Mouse (Mus musculus) CH12.LX (cell line): Measurements from ENCODE around the gene B4galnt4. TPM values are rescaled to one million over a fixed set of nuclear protein-coding genes. Genes with fewer than 3 reads are reported as not detected.

ENCODE experiments used
- DNase-seq: peaks from one replicate; pipeline ENCODE4 v3.0.0-alpha.2; 2013; ENCODE audit errors: extremely low read depth
- H3K27ac ChIP-seq: 2 replicates; pipeline ENCODE4 v1.5.1; 2012; ENCODE audit warnings: low read depth, mild to moderate bottlenecking, control low read depth, moderate library complexity; ENCODE audit not compliant: insufficient read depth
- H3K27me3 ChIP-seq: replicated peaks from 2 replicates; pipeline ENCODE3; 2012; ENCODE audit warnings: inconsistent platforms
- H3K36me3 ChIP-seq, 2 experiments: replicated peaks in 1 of 2; 2 replicates each; pipeline versions ENCODE3 to v1.6.1; 2012; ENCODE audit warnings: inconsistent platforms in 1 of 2, low read length in 1 of 2, mild to moderate bottlenecking in 1 of 2, mixed read lengths in 1 of 2, moderate library complexity in 1 of 2; ENCODE audit not compliant: control insufficient read depth in 1 of 2, insufficient read depth in 1 of 2
- H3K4me1 ChIP-seq, 2 experiments: 2 replicates each; pipeline ENCODE4 v1.6.1; 2012; ENCODE audit warnings: inconsistent platforms in 1 of 2, moderate library complexity in 1 of 2; ENCODE audit not compliant: insufficient read depth in 2 of 2, control insufficient read depth in 1 of 2
- H3K4me2 ChIP-seq: 2 replicates; pipeline ENCODE4 v1.6.1; 2012; ENCODE audit warnings: low read depth, mild to moderate bottlenecking, control low read depth; ENCODE audit not compliant: poor library complexity, insufficient read depth, severe bottlenecking
- H3K4me3 ChIP-seq, 3 experiments: fragments of 150-350 bp in 1 of 3; sonication (generic) in 1 of 3; replicated peaks in 1 of 3; 2 replicates each; pipeline versions ENCODE3 to v1.5.1; 2011 to 2012; ENCODE audit warnings: low read depth in 2 of 3, low read length in 2 of 3, mild to moderate bottlenecking in 2 of 3, moderate library complexity in 2 of 3, control low read depth in 1 of 3, improper control_type of control experiment in 1 of 3, inconsistent platforms in 1 of 3, mixed read lengths in 1 of 3; ENCODE audit not compliant: poor library complexity in 1 of 3
- H3K79me2 ChIP-seq: replicated peaks from 2 replicates; pipeline ENCODE4 v1.6.1; 2012; ENCODE audit warnings: mild to moderate bottlenecking, moderate library complexity; ENCODE audit not compliant: control insufficient read depth, poor library complexity, insufficient read depth, severe bottlenecking; ENCODE audit errors: extremely low read depth
- H3K9ac ChIP-seq: 2 replicates; pipeline ENCODE4 v1.6.1; 2012; ENCODE audit warnings: low read depth, mild to moderate bottlenecking, control low read depth, moderate library complexity; ENCODE audit not compliant: insufficient read depth
- H3K9me3 ChIP-seq: replicated peaks from 2 replicates; pipeline ENCODE3; 2012; ENCODE audit warnings: low read length, inconsistent platforms, mixed read lengths
- BHLHE40 ChIP-seq: IDR thresholded peaks from 2 replicates; pipeline ENCODE4 v1.6.1; 2011; ENCODE audit warnings: mild to moderate bottlenecking, low read depth, low read length, improper control_type of control experiment
- CHD1 ChIP-seq: IDR thresholded peaks from 2 replicates; pipeline ENCODE4 v1.6.1; 2012; ENCODE audit warnings: low read depth, low read length, improper control_type of control experiment, inconsistent platforms
- CTCF ChIP-seq, 2 experiments: IDR thresholded peaks in 1 of 2; conservative IDR thresholded peaks in 1 of 2; 2 replicates each; pipeline ENCODE4 v1.5.1; 2011 to 2012; ENCODE audit warnings: low read depth in 2 of 2, low read length in 2 of 2, improper control_type of control experiment in 1 of 2, inconsistent platforms in 1 of 2, mild to moderate bottlenecking in 1 of 2, moderate library complexity in 1 of 2
- E2F4 ChIP-seq: IDR thresholded peaks from 2 replicates; pipeline ENCODE4 v1.6.1; 2011; ENCODE audit warnings: low read depth, low read length, improper control_type of control experiment; ENCODE audit not compliant: insufficient replicate concordance
- EP300 ChIP-seq: IDR thresholded peaks from 2 replicates; pipeline ENCODE4 v1.6.1; 2011; ENCODE audit warnings: low read length, improper control_type of control experiment
- ETS1 ChIP-seq: conservative IDR thresholded peaks from 2 replicates; pipeline ENCODE4 v1.6.1; 2012; ENCODE audit warnings: low read depth, mild to moderate bottlenecking, inconsistent platforms, low read length, improper control_type of control experiment, moderate library complexity
- GABPA ChIP-seq: IDR thresholded peaks from 2 replicates; pipeline ENCODE4 v1.6.1; 2012; ENCODE audit warnings: low read depth, low read length, improper control_type of control experiment, inconsistent platforms; ENCODE audit not compliant: insufficient replicate concordance
- HCFC1 ChIP-seq: IDR thresholded peaks from 2 replicates; pipeline ENCODE4 v1.6.1; 2012; ENCODE audit warnings: low read depth, mild to moderate bottlenecking, inconsistent platforms, low read length, improper control_type of control experiment
- JUN ChIP-seq: IDR thresholded peaks from 2 replicates; pipeline ENCODE4 v1.6.1; 2011; ENCODE audit warnings: low read depth, mild to moderate bottlenecking, low read length, improper control_type of control experiment, moderate library complexity; ENCODE audit not compliant: insufficient read depth
- KAT2A ChIP-seq: IDR thresholded peaks from 2 replicates; pipeline ENCODE4 v1.6.1; 2012; ENCODE audit warnings: low read length, improper control_type of control experiment, inconsistent platforms; ENCODE audit not compliant: insufficient replicate concordance
- MAFK ChIP-seq: IDR thresholded peaks from 2 replicates; pipeline ENCODE4 v1.6.1; 2011; ENCODE audit warnings: low read length, improper control_type of control experiment; ENCODE audit not compliant: insufficient replicate concordance
- MAZ ChIP-seq: IDR thresholded peaks from 2 replicates; pipeline ENCODE4 v1.6.1; 2012; ENCODE audit warnings: low read depth, mild to moderate bottlenecking, inconsistent platforms, low read length, improper control_type of control experiment, moderate library complexity
- MEF2A ChIP-seq: IDR thresholded peaks from 2 replicates; pipeline ENCODE4 v1.6.1; 2014; ENCODE audit warnings: low read depth, mild to moderate bottlenecking, inconsistent platforms, low read length, improper control_type of control experiment, borderline replicate concordance
- MXI1 ChIP-seq: IDR thresholded peaks from 2 replicates; pipeline ENCODE4 v1.6.1; 2011; ENCODE audit warnings: mild to moderate bottlenecking, low read depth, low read length, improper control_type of control experiment
- NELFE ChIP-seq: IDR thresholded peaks from 2 replicates; pipeline ENCODE4 v1.6.1; 2011; ENCODE audit warnings: low read depth, low read length, improper control_type of control experiment
- NRF1 ChIP-seq: IDR thresholded peaks from 2 replicates; pipeline ENCODE4 v1.6.1; 2014; ENCODE audit warnings: low read depth, mild to moderate bottlenecking, inconsistent platforms, low read length, improper control_type of control experiment, moderate library complexity
- PAX5 ChIP-seq: IDR thresholded peaks from 2 replicates; pipeline ENCODE4 v1.6.1; 2012; ENCODE audit warnings: low read length, inconsistent platforms, mixed read lengths
- POLR2A ChIP-seq: IDR thresholded peaks from 2 replicates; pipeline ENCODE4 v1.6.1; 2011; ENCODE audit warnings: low read depth, mild to moderate bottlenecking, improper control_type of control experiment, low read length
- RAD21 ChIP-seq: IDR thresholded peaks from 2 replicates; pipeline ENCODE4 v1.6.1; 2011; ENCODE audit warnings: low read depth, mild to moderate bottlenecking, low read length, improper control_type of control experiment, moderate library complexity
- RCOR1 ChIP-seq: conservative IDR thresholded peaks from 2 replicates; pipeline ENCODE4 v1.6.1; 2012; ENCODE audit warnings: low read depth, mild to moderate bottlenecking, inconsistent platforms, low read length, improper control_type of control experiment
- SIN3A ChIP-seq: IDR thresholded peaks from 2 replicates; pipeline ENCODE4 v1.6.1; 2012; ENCODE audit warnings: low read length, improper control_type of control experiment, inconsistent platforms
- SMC3 ChIP-seq: IDR thresholded peaks from 2 replicates; pipeline ENCODE4 v1.6.1; 2011; ENCODE audit warnings: low read depth, low read length, improper control_type of control experiment
- TBP ChIP-seq: conservative IDR thresholded peaks from 2 replicates; pipeline ENCODE4 v1.6.1; 2011; ENCODE audit warnings: low read depth, low read length, improper control_type of control experiment
- TCF12 ChIP-seq: IDR thresholded peaks from 2 replicates; pipeline ENCODE4 v1.6.1; 2014; ENCODE audit warnings: low read depth, mild to moderate bottlenecking, inconsistent platforms, low read length, improper control_type of control experiment
- UBTF ChIP-seq: IDR thresholded peaks from 2 replicates; pipeline ENCODE4 v1.6.1; 2012; ENCODE audit warnings: low read depth, mild to moderate bottlenecking, inconsistent platforms, low read length, improper control_type of control experiment, moderate library complexity
- USF1 ChIP-seq: IDR thresholded peaks from 2 replicates; pipeline ENCODE4 v1.6.1; 2014; ENCODE audit warnings: low read depth, mild to moderate bottlenecking, inconsistent platforms, low read length, improper control_type of control experiment
- USF2 ChIP-seq: conservative IDR thresholded peaks from 2 replicates; pipeline ENCODE4 v1.6.1; 2011; ENCODE audit warnings: low read depth, low read length, improper control_type of control experiment
- ZC3H11A ChIP-seq: IDR thresholded peaks from 2 replicates; pipeline ENCODE4 v1.6.1; 2012; ENCODE audit warnings: low read depth, mild to moderate bottlenecking, inconsistent platforms, low read length, improper control_type of control experiment
- ZKSCAN1 ChIP-seq: IDR thresholded peaks from 2 replicates; pipeline ENCODE4 v1.6.1; 2012; ENCODE audit warnings: low read depth, inconsistent platforms, low read length, improper control_type of control experiment, borderline replicate concordance
- ZMIZ1 ChIP-seq: IDR thresholded peaks from 2 replicates; pipeline ENCODE4 v1.6.1; 2012; ENCODE audit warnings: low read depth, mild to moderate bottlenecking, inconsistent platforms, low read length, improper control_type of control experiment
- ZNF384 ChIP-seq: IDR thresholded peaks from 2 replicates; pipeline ENCODE4 v1.6.1; 2012; ENCODE audit warnings: low read depth, low read length, improper control_type of control experiment, inconsistent platforms
- dilution Hi-C: fragments of 300-500 bp; cut with MboI; formaldehyde crosslinking; loops from 2 replicates; pipeline ENCODE4 v1.14.3; 2020; ENCODE audit warnings: low sequenced_read_pairs; ENCODE audit not compliant: extremely low pct_unique_long_range_greater_than_20kb, extremely low pct_ligation_motif_present
- in situ Hi-C: fragments of 300-500 bp; cut with MboI; formaldehyde crosslinking; loops from 3 replicates; pipeline ENCODE4 v1.14.3; 2019; ENCODE audit warnings: low sequenced_read_pairs, low pct_ligation_motif_present, low pct_unique_long_range_greater_than_20kb, mixed read lengths
- polyA plus RNA-seq: library from polyadenylated mRNA; unstranded; fragments of >175 nt; gene quantifications from 2 replicates; pipeline ENCODE4 v1.2.1, GENCODE M21; 2012; ENCODE audit warnings: low read depth; ENCODE audit not compliant: insufficient read length
- total RNA-seq, 2 experiments: library from RNA; depleted of rRNA; stranded (reverse); fragments of 300-350 nt in 1 of 2; fragments of >200 nt in 1 of 2; gene quantifications; 2 replicates each; pipeline ENCODE4 v1.2.3; 2012 to 2014

The B4galnt4 gene
- total and polyA plus RNA-seq, 3 experiments, result 0.91 to 13.1 (median 2.9) TPM

DNA sequence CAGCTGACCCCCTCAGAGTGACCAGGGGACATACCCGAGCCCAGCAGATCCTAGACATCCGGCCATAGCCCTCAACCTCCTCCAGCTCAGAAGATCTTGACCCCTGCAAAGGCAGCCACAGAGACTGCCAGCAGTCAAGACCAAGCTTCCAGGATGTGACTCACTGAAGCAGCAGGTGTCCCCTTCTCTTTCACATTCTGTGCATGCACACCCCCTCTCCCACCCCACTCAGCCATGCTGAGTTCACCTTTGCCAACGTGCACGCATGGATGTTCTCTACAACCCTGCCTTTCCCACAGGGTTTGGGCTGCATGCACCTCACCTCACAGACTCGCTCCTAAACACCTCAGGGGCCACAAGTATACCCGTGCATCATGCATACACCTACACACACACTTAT lies 35.1 kb downstream of the B4galnt4 start:
- dilution Hi-C loops, result no loop called here

DNA sequence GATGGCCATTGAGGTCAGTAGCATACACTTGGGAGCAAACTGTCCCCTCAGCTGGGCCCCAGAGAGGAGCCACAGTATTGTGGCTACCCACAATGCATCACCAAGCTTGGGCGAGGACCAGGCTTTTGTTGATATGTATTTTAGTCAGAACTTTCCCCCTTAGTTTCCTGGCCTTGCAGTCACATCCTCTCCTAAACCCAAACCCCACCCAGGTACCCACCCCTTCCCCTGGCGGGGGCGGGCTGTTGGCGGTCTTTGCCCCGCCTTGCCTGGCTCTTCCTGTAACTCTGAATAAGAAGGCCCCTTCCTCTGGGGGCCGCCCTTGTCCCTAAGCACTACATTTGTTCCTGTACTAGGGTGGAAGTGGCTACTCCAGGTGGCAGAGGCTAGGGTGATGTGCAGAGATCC lies 35.7 kb downstream of the B4galnt4 start:
- DNase-seq, result peak; percentile 95
- H3K9ac ChIP-seq, result peak overlapping the region; percentile 30
- dilution Hi-C loops (no loop called here), in situ Hi-C loops (loop anchor here (5.0 kb wide), 3 partner anchors 36 to 261 kb away; no protein-coding TSS in a partner anchor)
- H3K27me3 ChIP-seq, result no peaks in the 10 kb centered on the region
- no peaks in the 10 kb centered on the region for H3K79me2 ChIP-seq
- H3K4me3 ChIP-seq, result peak overlapping the region; percentile 56 to 65 (median 59)
- peaks cover 30 to 49% of the 10 kb centered on the region in 2 experiments for H3K4me1 ChIP-seq
- no peaks in the 10 kb centered on the region for H3K9me3 ChIP-seq
- peak overlapping the region; percentile 82 for H3K27ac ChIP-seq
- peaks cover 4 to 29% of the 10 kb centered on the region in 2 experiments for H3K36me3 ChIP-seq
- peak overlapping the region; percentile 86 for H3K4me2 ChIP-seq
- TF ChIP-seq MAZ (peak; percentile 65; the same call in 1 of the 2 replicates), POLR2A (peak; percentile 65; the same call in 1 of the 2 replicates), SMC3 (peak; percentile 42), TBP (peak; percentile 82), HCFC1 (peak; percentile 56; the same call in 1 of the 2 replicates), PAX5 (no peak), GABPA (no peak), MAFK (0 out of 2 replicates have a peak, but pooled peaks have one; percentile 6), NRF1 (no peak), BHLHE40 (peak; percentile 33; the same call in 1 of the 2 replicates), MEF2A (no peak; the same call in 1 of the 2 replicates), ZKSCAN1 (no peak), KAT2A (no peak), RCOR1 (peak; percentile 15; the same call in 1 of the 2 replicates), EP300 (no peak; the same call in 1 of the 2 replicates), ZMIZ1 (no peak), UBTF (no peak), NELFE (peak; percentile 52; the same call in 1 of the 2 replicates), USF1 (no peak), SIN3A (peak; percentile 71), JUN (no peak), CTCF (conservative IDR thresholded peaks at IDR 0.05 in 1 of 2, IDR thresholded peaks at IDR 0.05 in 1 of 2; ENCODE audit: low read depth in 2 of 2, low read length in 2 of 2) (peak in 1 of 2 experiments; percentile 65; a peak in 2 of 4 replicates), USF2 (no peak), RAD21 (peak; percentile 52), ZNF384 (no peak), ZC3H11A (no peak), MXI1 (no peak), TCF12 (peak; percentile 23; the same call in 1 of the 2 replicates), CHD1 (no peak), ETS1 (peak; percentile 9)

More for the DNA sequence above, 35.1 kb downstream of the B4galnt4 start:
- H3K9me3 ChIP-seq, result no peaks in the 10 kb centered on the region
- H3K4me1 ChIP-seq, result peaks cover 30 to 51% of the 10 kb centered on the region in 2 experiments
- peak overlapping the region; percentile 56 to 65 (median 59) for H3K4me3 ChIP-seq
- H3K4me2 ChIP-seq, result peak overlapping the region; percentile 52
- no peaks in the 10 kb centered on the region for H3K79me2 ChIP-seq
- peak overlapping the region; percentile 82 for H3K27ac ChIP-seq
- no peaks in the 10 kb centered on the region for H3K27me3 ChIP-seq
- peak overlapping the region; percentile 30 for H3K9ac ChIP-seq
- peaks cover 7 to 35% of the 10 kb centered on the region in 2 experiments for H3K36me3 ChIP-seq
- peak; percentile 21 for DNase-seq
- TF ChIP-seq CHD1 (no peak), GABPA (no peak), ZKSCAN1 (no peak), E2F4 (no peak), USF1 (no peak), NRF1 (no peak)
- in situ Hi-C loops, result loop anchor here (5.0 kb wide), 3 partner anchors 36 to 261 kb away; no protein-coding TSS in a partner anchor
